Mouse (Mus musculus) neural tube, embryonic 12.5 days (tissue): ENCODE measurements around the gene Cldn7. TPM values are rescaled to one million over a fixed set of nuclear protein-coding genes. Genes with fewer than 3 reads are reported as not detected.
"Not testable (repeated sequence)": the region's sequence is repeated elsewhere in the genome, so short reads cannot be mapped to it uniquely, and the experiment has no call there.

Source experiments
- ATAC-seq: fragments of 200-750 bp; cut with Nextera tagmentation; 2 replicates; pipeline ENCODE4 v1.8.0; 2017; ENCODE audit warnings: low read depth, mild to moderate bottlenecking, moderate TSS enrichment, moderate library complexity; ENCODE audit not compliant: low FRiP score
- H3K27ac ChIP-seq: fragments of 300-500 bp; sonication (generic); 2 replicates; pipeline ENCODE4 v1.5.1; 2016
- H3K27me3 ChIP-seq: fragments of 300-500 bp; sonication (generic); replicated peaks from 2 replicates; pipeline ENCODE4 v1.6.1; 2016; ENCODE audit warnings: mild to moderate bottlenecking
- H3K36me3 ChIP-seq: fragments of 300-500 bp; sonication (generic); 2 replicates; pipeline ENCODE4 v1.6.1; 2016; ENCODE audit warnings: mild to moderate bottlenecking
- H3K4me1 ChIP-seq: fragments of 300-500 bp; sonication (generic); 2 replicates; pipeline ENCODE4 v1.6.1; 2016
- H3K4me2 ChIP-seq: fragments of 300-500 bp; sonication (generic); replicated peaks from 2 replicates; pipeline ENCODE4 v1.6.1; 2016; ENCODE audit warnings: mild to moderate bottlenecking
- H3K4me3 ChIP-seq: fragments of 300-500 bp; sonication (generic); 2 replicates; pipeline ENCODE4 v1.5.1; 2016
- H3K9ac ChIP-seq: fragments of 300-500 bp; sonication (generic); 2 replicates; pipeline ENCODE4 v1.6.1; 2016; ENCODE audit warnings: mild to moderate bottlenecking
- H3K9me3 ChIP-seq: fragments of 300-500 bp; sonication (generic); 2 replicates; pipeline ENCODE4 v1.6.1; 2016; ENCODE audit warnings: mild to moderate bottlenecking
- WGBS: fragments of 180-500 bp; shearing (Covaris S2); methylation state at CpG from one replicate; pipeline ENCODE4 v1.1.7; 2016; 5-methylcytosine and 5-hydroxymethylcytosine counted together
- polyA plus RNA-seq: library from polyadenylated mRNA; unstranded; fragments of >200 nt; fragmentation: Nextera tagmentation; extraction: Ambion mirVana; gene quantifications from 2 replicates; pipeline ENCODE4 v1.2.1, GENCODE M21; 2016

Cldn7 gene
- polyA plus RNA-seq, 1 experiment from 2014 or later: 2.1 TPM

DNA sequence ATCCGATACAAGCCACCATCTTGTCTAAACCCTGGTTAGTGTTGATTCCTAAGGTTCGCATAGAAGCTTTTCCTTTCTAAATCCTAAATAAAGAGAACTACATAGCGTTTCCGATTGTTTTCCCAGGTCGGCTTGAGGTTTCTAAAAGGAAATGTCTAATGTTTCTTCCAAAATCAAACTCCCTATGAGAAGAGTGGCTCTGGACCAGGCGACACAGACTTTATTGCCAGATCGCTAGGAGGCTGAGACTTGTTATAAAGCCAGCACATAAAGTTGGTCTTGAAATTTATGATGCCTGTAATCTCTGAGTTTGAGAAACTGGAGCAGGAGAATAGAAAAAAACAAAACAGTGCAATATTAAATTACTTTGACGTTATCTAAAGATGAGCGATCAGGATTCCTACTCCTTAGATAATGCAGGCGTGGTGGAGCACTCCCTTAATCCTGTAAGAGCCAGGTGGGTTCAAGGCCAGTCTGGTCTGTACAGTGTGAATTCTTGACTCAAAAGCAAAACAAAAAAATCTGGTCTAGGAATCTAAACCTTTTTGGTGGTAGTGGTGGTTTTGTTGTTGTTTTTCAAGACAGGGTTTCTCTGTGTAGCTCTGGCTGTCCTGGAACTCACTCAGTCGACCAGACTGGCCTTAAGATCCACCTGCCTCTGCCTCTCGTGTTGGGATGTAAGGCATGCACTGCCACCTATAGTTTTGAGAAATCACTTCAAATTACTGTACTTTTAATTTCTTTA, 42.4 kb upstream of the Cldn7 start:
- H3K4me2 ChIP-seq: peak overlapping the region; percentile 93
- peaks cover 11% of the 10 kb centered on the region for H3K4me1 ChIP-seq
- peak overlapping the region; percentile 89 for H3K27ac ChIP-seq
- peak overlapping the region; percentile 53 for H3K9ac ChIP-seq
- 4% methylated on average over 12 of the region's 12 CpGs for WGBS
- H3K4me3 ChIP-seq: peak overlapping the region; percentile 97
- ATAC-seq: no peak
- H3K36me3 ChIP-seq: peaks cover 22% of the 10 kb centered on the region
- no peaks in the 10 kb centered on the region for H3K9me3 ChIP-seq
- H3K27me3 ChIP-seq: no peaks in the 10 kb centered on the region

GRCm38 (mm10) chr11:69922796-69923195, 41.8 kb upstream of the Cldn7 start:
- Histone ChIP-seq H3K4me2 (peak overlapping the region; percentile 93; the same call in 1 of the 2 replicates), H3K4me3 (no peak overlapping the region), H3K27ac (no peak overlapping the region), H3K4me1 (peaks cover 11% of the 10 kb centered on the region), H3K27me3 (no peaks in the 10 kb centered on the region), H3K36me3 (peaks cover 15% of the 10 kb centered on the region), H3K9ac (no peak overlapping the region), H3K9me3 (no peaks in the 10 kb centered on the region)
- no peak for ATAC-seq
- 69% methylated on average over 3 of the region's 3 CpGs for WGBS

DNA sequence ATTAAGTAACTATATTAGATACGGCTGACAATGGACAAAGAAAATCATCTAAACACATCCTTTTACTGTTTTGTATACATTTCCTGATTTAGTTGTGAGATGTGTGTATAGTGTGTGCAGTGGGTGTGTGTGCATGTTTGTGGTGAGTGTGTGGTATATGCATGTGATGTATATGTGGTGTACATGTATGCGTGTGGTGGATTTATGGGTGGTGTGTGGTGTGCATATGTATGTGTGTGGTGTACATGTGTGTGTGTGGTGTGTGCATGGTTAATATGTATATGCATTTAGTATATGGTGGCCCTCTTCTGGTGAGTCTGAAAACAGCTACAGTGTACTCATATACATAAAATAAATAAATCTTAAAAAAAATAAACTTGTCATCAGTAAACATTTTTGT, 37.1 kb upstream of the Cldn7 start:
- Histone ChIP-seq H3K4me2 (no peak overlapping the region), H3K4me3 (no peak overlapping the region), H3K4me1 (no peaks in the 10 kb centered on the region), H3K27ac (no peak overlapping the region), H3K9ac (no peak overlapping the region), H3K36me3 (no peaks in the 10 kb centered on the region), H3K9me3 (no peaks in the 10 kb centered on the region), H3K27me3 (no peaks in the 10 kb centered on the region)
- ATAC-seq: no peak
- WGBS: 94% methylated on average over 2 of the region's 2 CpGs

- no peaks in the 10 kb centered on the region for H3K9me3 ChIP-seq
- H3K4me3 ChIP-seq: no peak overlapping the region
- ATAC-seq: no peak
- WGBS: 83% methylated on average over 4 of the region's 4 CpGs
- H3K4me1 ChIP-seq: peaks cover 4% of the 10 kb centered on the region; the same call in 1 of the 2 replicates
- H3K36me3 ChIP-seq: no peaks in the 10 kb centered on the region
- no peak overlapping the region for H3K27ac ChIP-seq
- no peak overlapping the region for H3K4me2 ChIP-seq
- no peaks in the 10 kb centered on the region for H3K27me3 ChIP-seq
- no peak overlapping the region for H3K9ac ChIP-seq
These were observed 34.9 kb upstream of the Cldn7 start for GRCm38 (mm10) chr11:69929712-69930111.

- not testable (repeated sequence) for H3K4me3 ChIP-seq, ATAC-seq, H3K9me3 ChIP-seq, H3K36me3 ChIP-seq, H3K4me1 ChIP-seq, H3K9ac ChIP-seq, H3K27ac ChIP-seq, H3K27me3 ChIP-seq, H3K4me2 ChIP-seq
- 88% methylated on average over 8 of the region's 8 CpGs for WGBS
These were observed 34.4 kb upstream of the Cldn7 start for GRCm38 (mm10) chr11:69930176-69930575.

GRCm38 (mm10) chr11:69930967-69931537, 33.5 kb upstream of the Cldn7 start:
- Histone ChIP-seq H3K36me3 (no peaks in the 10 kb centered on the region), H3K9me3 (no peaks in the 10 kb centered on the region), H3K4me3 (no peak overlapping the region), H3K9ac (no peak overlapping the region), H3K27ac (no peak overlapping the region), H3K27me3 (peaks cover 9% of the 10 kb centered on the region), H3K4me2 (no peak overlapping the region), H3K4me1 (peaks cover 13% of the 10 kb centered on the region)
- WGBS: 74% methylated on average over 3 of the region's 3 CpGs
- ATAC-seq: no peak

DNA sequence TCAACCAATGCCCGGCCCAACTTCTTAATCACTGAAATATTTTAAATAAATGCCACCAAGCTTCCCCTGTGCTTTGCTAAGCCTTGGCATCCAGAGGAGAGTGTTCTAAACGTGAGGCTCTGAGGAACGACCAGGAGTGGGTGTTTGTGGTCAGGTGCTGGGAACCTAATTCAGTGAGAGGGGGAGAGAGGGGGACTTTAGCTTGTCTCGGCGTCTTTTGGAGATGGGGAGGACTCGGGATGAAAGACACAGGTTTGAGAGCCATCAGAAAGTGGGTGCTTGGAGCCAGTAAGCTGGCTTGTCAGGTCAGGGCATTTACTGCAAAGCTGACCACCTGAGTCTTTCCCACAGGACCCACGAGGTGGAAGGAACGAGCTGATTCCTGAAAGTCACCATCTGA, 32.8 kb upstream of the Cldn7 start:
- Histone ChIP-seq H3K4me1 (peaks cover 20% of the 10 kb centered on the region), H3K4me3 (no peak overlapping the region), H3K9me3 (no peaks in the 10 kb centered on the region), H3K27me3 (peaks cover 16% of the 10 kb centered on the region), H3K27ac (no peak overlapping the region), H3K36me3 (no peaks in the 10 kb centered on the region), H3K9ac (no peak overlapping the region), H3K4me2 (no peak overlapping the region)
- 73% methylated on average over 8 of the region's 8 CpGs for WGBS
- no peak for ATAC-seq

DNA sequence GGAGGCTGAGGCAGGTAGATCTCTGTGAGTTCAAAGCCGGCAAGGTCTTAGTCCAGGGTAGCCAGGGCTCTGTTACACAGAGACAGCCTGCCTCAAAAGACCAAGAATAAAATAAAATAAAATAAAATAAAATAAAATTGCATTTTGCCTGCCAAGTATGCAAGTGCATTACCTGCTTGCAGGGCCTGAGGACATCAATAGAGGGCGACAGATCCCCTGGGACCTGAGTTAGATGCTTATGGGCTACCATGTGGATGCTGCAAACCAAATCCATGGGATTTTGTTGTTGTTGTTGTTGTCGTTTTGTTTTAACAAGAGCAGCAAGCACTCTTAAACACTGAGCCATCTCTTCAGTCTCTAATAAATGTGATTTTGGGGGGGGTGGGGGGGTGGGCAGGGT, 32.3 kb upstream of the Cldn7 start:
- ATAC-seq: no peak
- H3K9me3 ChIP-seq: no peaks in the 10 kb centered on the region
- 44% methylated on average over 3 of the region's 3 CpGs for WGBS

GRCm38 (mm10) chr11:69933066-69933465, 31.5 kb upstream of the Cldn7 start:
- Histone ChIP-seq H3K9ac (no peak overlapping the region), H3K4me1 (peaks cover 23% of the 10 kb centered on the region), H3K27ac (no peak overlapping the region), H3K27me3 (peaks cover 29% of the 10 kb centered on the region), H3K4me2 (no peak overlapping the region), H3K4me3 (no peak overlapping the region), H3K9me3 (no peaks in the 10 kb centered on the region), H3K36me3 (no peaks in the 10 kb centered on the region)
- ATAC-seq: no peak
- 82% methylated on average over 4 of the region's 4 CpGs for whole genome bisulfite sequencing

More for the DNA sequence above, 32.3 kb upstream of the Cldn7 start:
- peaks cover 23% of the 10 kb centered on the region for H3K4me1 ChIP-seq
- peaks cover 21% of the 10 kb centered on the region for H3K27me3 ChIP-seq
- no peak overlapping the region for H3K4me3 ChIP-seq
- no peak overlapping the region for H3K27ac ChIP-seq
- no peaks in the 10 kb centered on the region for H3K36me3 ChIP-seq
- no peak overlapping the region for H3K4me2 ChIP-seq
- no peak overlapping the region for H3K9ac ChIP-seq

GRCm38 (mm10) chr11:69934169-69934568, 30.4 kb upstream of the Cldn7 start:
- no peaks in the 10 kb centered on the region for H3K36me3 ChIP-seq
- no peak for ATAC-seq
- H3K4me3 ChIP-seq: peak overlapping the region; percentile 13; the same call in 1 of the 2 replicates
- no peak overlapping the region for H3K27ac ChIP-seq
- no peaks in the 10 kb centered on the region for H3K9me3 ChIP-seq
- no peak overlapping the region for H3K9ac ChIP-seq
- peak overlapping the region; percentile 50 for H3K4me2 ChIP-seq
- H3K27me3 ChIP-seq: peaks cover 40% of the 10 kb centered on the region
- WGBS: 2% methylated on average over 18 of the region's 18 CpGs
- H3K4me1 ChIP-seq: peaks cover 23% of the 10 kb centered on the region

- 23% methylated on average over 6 of the region's 6 CpGs for WGBS
- Histone ChIP-seq H3K27ac (no peak overlapping the region), H3K4me1 (peaks cover 23% of the 10 kb centered on the region), H3K36me3 (no peaks in the 10 kb centered on the region), H3K4me3 (no peak overlapping the region), H3K27me3 (peaks cover 41% of the 10 kb centered on the region), H3K9me3 (no peaks in the 10 kb centered on the region), H3K4me2 (peak overlapping the region; percentile 100), H3K9ac (no peak overlapping the region)
- ATAC-seq: no peak
These were observed 29.9 kb upstream of the Cldn7 start for GRCm38 (mm10) chr11:69934681-69935080.

- no peaks in the 10 kb centered on the region for H3K36me3 ChIP-seq
- H3K27me3 ChIP-seq: peaks cover 41% of the 10 kb centered on the region
- peak within 1 kb of the TSS; percentile 100 for H3K4me2 ChIP-seq
- H3K4me1 ChIP-seq: peaks cover 23% of the 10 kb centered on the region
- peak; percentile 86 for ATAC-seq
- 2% methylated on average over 53 of the region's 62 CpGs for WGBS
- H3K9me3 ChIP-seq: no peaks in the 10 kb centered on the region
- no peak within 1 kb of the TSS; the same call in 1 of the 2 replicates for H3K27ac ChIP-seq
- peak within 1 kb of the TSS; percentile 56 for H3K4me3 ChIP-seq
- H3K9ac ChIP-seq: peak within 1 kb of the TSS; percentile 64
These were observed 29.3 kb upstream of the Cldn7 start, which contains the start of gene Ybx2 for GRCm38 (mm10) chr11:69935137-69935879. TSS of gene Ybx2 (plus strand) at chr11:69935796.
